Mouse (Mus musculus) megakaryocyte, embryonic 14.5 days (primary cell): Measurements from ENCODE around the gene Grik3.

Experiments
- FLI1 ChIP-seq: IDR thresholded peaks from 2 replicates; pipeline ENCODE4 v1.6.1; 2012; ENCODE audit warnings: low read length, inconsistent platforms, mixed read lengths
- GATA1 ChIP-seq: IDR thresholded peaks from 3 replicates; pipeline ENCODE4 v1.6.1; 2012; ENCODE audit warnings: mixed read lengths, low read length, inconsistent platforms, borderline replicate concordance

GRCm38 (mm10) chr4:125571651-125572311 lies 81.3 kb downstream of the Grik3 start:
- TF ChIP-seq GATA1: no peak
- no peak for TF ChIP-seq FLI1
